Mouse (Mus musculus): ENCODE data around the gene Poc1a. TPM values are rescaled to one million over a fixed set of nuclear protein-coding genes. Genes with fewer than 3 reads are reported as not detected.

Poc1a gene
- total RNA-seq (2023) = 5.4 TPM

GRCm38 (mm10) chr9:106280808-106281544 is at the start of gene Poc1a:
Gene Poc1a, plus strand, starts transcription at chr9:106281061.

GRCm38 (mm10) chr9:106368112-106368717 is 87.4 kb downstream of the Poc1a start, which contains the start of gene Dusp7:
Gene Dusp7, plus strand, starts transcription at chr9:106368632.

Other genes with a start within 250 kb of the Poc1a start
- not detected for gene Col6a4, start 184.3 kb upstream of the Poc1a start, total RNA-seq (2023)
- gene Glyctk, start 122.9 kb upstream of the Poc1a start, total RNA-seq (2023) = 6.4 TPM
- 156 TPM for gene Wdr82, start 110.1 kb upstream of the Poc1a start, total RNA-seq (2023)
- gene Ppm1m, start 81.3 kb upstream of the Poc1a start, total RNA-seq (2023) = 44.7 TPM
- 131 TPM for gene Twf2, start 78.0 kb upstream of the Poc1a start, total RNA-seq (2023)
- 5.8 TPM for gene Tlr9, start 58.5 kb upstream of the Poc1a start, total RNA-seq (2023)
- 37.0 TPM for gene Alas1, start 32.4 kb upstream of the Poc1a start, total RNA-seq (2023)
- 39.1 TPM for gene Dusp7, start 87.6 kb downstream of the Poc1a start, total RNA-seq (2023)
- 901 TPM for gene Rpl29, start 148.4 kb downstream of the Poc1a start, total RNA-seq (2023)
- gene Acy1, start 157.3 kb downstream of the Poc1a start, total RNA-seq (2023) = 14.5 TPM
- gene Abhd14b, start 166.4 kb downstream of the Poc1a start, total RNA-seq (2023) = 4.7 TPM
- gene Abhd14a, start 166.6 kb downstream of the Poc1a start, total RNA-seq (2023) = 10.3 TPM
- 7.9 TPM for gene Pcbp4, start 172.2 kb downstream of the Poc1a start, total RNA-seq (2023)
- gene Gpr62, start 184.9 kb downstream of the Poc1a start, total RNA-seq (2023) = 0.30 TPM
- 89.6 TPM for gene Rrp9, start 194.9 kb downstream of the Poc1a start, total RNA-seq (2023)
- gene Parp3, start 195.9 kb downstream of the Poc1a start, total RNA-seq (2023) = 45.1 TPM
- not detected for gene Iqcf1, start 218.9 kb downstream of the Poc1a start, total RNA-seq (2023)
- gene Iqcf5, start 233.5 kb downstream of the Poc1a start, total RNA-seq (2023) = not detected

Measured in CD4-positive naive resting alpha-beta T cell, adult 57 days (primary cell).